Mouse (Mus musculus) brain, embryonic 14.5 days (tissue): Measurements from ENCODE around the gene Tmem80.

Experiments
- CTCF ChIP-seq: fragments of 200-500 bp; IDR thresholded peaks from 2 replicates; pipeline ENCODE4 v1.5.1; 2012; ENCODE audit warnings: inconsistent platforms, mild to moderate bottlenecking, moderate library complexity, borderline replicate concordance; ENCODE audit not compliant: insufficient read depth, insufficient read length; ENCODE audit errors: extremely low read depth
- POLR2A ChIP-seq: fragments of 200-500 bp; IDR thresholded peaks from 2 replicates; pipeline ENCODE4 v1.6.1; 2012; ENCODE audit warnings: mild to moderate bottlenecking, inconsistent platforms, borderline replicate concordance; ENCODE audit not compliant: poor library complexity, insufficient read depth, insufficient read length, severe bottlenecking; ENCODE audit errors: extremely low read depth

GRCm38 (mm10) chr7:141294479-141294878 lies 33.1 kb upstream of the Tmem80 start:
- no peak for TF ChIP-seq CTCF
- TF ChIP-seq POLR2A = no peak
